Mouse (Mus musculus) cortical plate, adult 2 months (tissue): ENCODE data around the gene Stk16. TPM values are rescaled to one million over a fixed set of nuclear protein-coding genes. Genes with fewer than 3 reads are reported as not detected.
"Not testable (repeated sequence)": the region's sequence is repeated elsewhere in the genome, so short reads cannot be mapped to it uniquely, and the experiment has no call there.

Source experiments
- H3K27ac ChIP-seq: fragments of 200-500 bp; 2 replicates; pipeline ENCODE4 v1.5.1; 2012; ENCODE audit warnings: low read length, control low read depth, inconsistent platforms; ENCODE audit not compliant: insufficient read depth
- H3K4me1 ChIP-seq: fragments of 200-500 bp; 2 replicates; pipeline ENCODE4 v1.6.1; 2011; ENCODE audit warnings: low read length; ENCODE audit not compliant: control insufficient read depth, insufficient read depth
- H3K4me3 ChIP-seq: fragments of 200-500 bp; 2 replicates; pipeline ENCODE4 v1.5.1; 2011; ENCODE audit warnings: mild to moderate bottlenecking, low read length, control low read depth; ENCODE audit not compliant: insufficient read depth
- CTCF ChIP-seq: fragments of 200-500 bp; IDR thresholded peaks from 2 replicates; pipeline ENCODE4 v1.5.1; 2011; ENCODE audit warnings: mild to moderate bottlenecking, control low read depth, low read length; ENCODE audit not compliant: insufficient read depth; ENCODE audit errors: extremely low read depth
- POLR2A ChIP-seq: fragments of 200-500 bp; IDR thresholded peaks from 2 replicates; pipeline ENCODE4 v1.6.1; 2011; ENCODE audit warnings: mild to moderate bottlenecking, low read length, control low read depth; ENCODE audit not compliant: insufficient read depth; ENCODE audit errors: extremely low read depth
- polyA plus RNA-seq: library from polyadenylated mRNA; depleted of rRNA; stranded (reverse); fragments of >200 nt; gene quantifications from 2 replicates; pipeline ENCODE4 v1.2.3, GENCODE M21; 2012

Gene Stk16
- polyA plus RNA-seq, 1 experiment: 159 TPM

DNA sequence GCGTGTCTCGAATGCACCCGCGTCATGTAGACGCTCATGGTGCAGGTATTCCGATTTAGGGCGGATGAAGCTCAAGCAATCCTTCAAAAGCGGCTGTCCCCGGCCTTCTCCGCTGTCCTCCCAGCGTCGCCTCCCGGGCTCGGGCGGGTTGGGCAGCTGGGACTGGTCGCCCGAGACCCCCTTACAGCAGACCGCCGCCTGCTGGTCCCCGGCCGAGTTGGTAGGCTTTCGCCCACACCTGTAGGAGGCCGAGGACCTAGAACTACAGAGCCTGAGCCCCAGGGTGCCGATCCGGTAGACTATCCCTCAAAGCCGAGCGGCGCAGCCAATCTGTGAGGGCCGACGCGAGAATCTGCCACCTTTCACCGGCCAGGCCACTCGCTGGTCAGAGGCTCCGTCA is 8.9 kb downstream of the Stk16 start, which contains the start of gene Tuba4a:
Tuba4a (minus strand) TSS at position 335 of the 400 bp plus-strand sequence.
- peak within 1 kb of the TSS; percentile 74 for H3K4me3 ChIP-seq
- no peak for TF ChIP-seq POLR2A
- TF ChIP-seq CTCF: no peak
- peak within 1 kb of the TSS; percentile 86 for H3K27ac ChIP-seq
- H3K4me1 ChIP-seq: peaks cover 5% of the 10 kb centered on the region

DNA sequence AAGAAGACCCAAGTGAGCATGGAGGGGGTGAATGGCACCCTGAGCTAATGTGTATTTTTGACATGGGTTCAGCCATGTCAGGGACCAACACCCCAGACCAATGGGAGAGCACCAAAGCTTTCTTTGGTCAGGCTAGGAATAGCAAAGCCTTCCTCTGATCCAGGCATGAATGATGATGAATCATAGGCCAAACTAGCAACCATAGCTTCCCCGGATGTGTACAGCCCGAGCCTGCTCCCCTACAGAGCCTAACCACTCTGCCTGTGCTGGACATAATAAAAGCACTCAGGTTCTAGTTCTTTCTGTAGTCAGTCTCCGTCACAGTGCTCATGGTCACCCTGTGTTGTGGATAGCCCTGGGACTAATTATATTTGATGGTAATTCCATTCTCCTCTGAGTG is 10.9 kb downstream of the Stk16 start:
- H3K27ac ChIP-seq: no peak overlapping the region
- 0 out of 2 replicates have a peak, but pooled peaks cover 1% of the 10 kb centered on the region for H3K4me1 ChIP-seq
- TF ChIP-seq POLR2A (no peak), CTCF (no peak)
- no peak overlapping the region for H3K4me3 ChIP-seq

DNA sequence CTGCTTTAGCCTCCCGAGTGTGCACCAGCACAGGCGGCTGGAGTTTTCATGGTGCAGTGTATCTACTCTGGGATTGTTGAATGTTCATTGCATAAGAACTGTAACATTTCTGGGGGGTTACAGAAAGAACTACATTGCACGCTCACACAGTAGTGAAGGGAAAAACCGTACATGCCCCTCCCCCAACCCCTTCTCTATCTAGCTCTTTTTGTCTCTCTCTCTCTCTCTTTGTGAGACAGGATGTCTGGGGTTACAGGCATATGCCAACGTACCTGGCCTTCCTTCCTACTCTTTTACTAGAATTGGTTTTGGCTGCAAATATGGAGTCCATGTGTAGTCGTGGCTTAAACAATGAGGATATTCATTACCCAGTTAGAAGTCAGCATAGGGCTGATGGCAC is 12.3 kb downstream of the Stk16 start:
- H3K4me3 ChIP-seq: no peak overlapping the region
- H3K27ac ChIP-seq: no peak overlapping the region
- TF ChIP-seq CTCF (no peak), POLR2A (no peak)
- no peaks in the 10 kb centered on the region for H3K4me1 ChIP-seq

- TF ChIP-seq POLR2A (no peak), CTCF (no peak)
- H3K4me1 ChIP-seq: no peaks in the 10 kb centered on the region
- H3K4me3 ChIP-seq: no peak overlapping the region
- no peak overlapping the region for H3K27ac ChIP-seq
Observed at GRCm38 (mm10) chr1:75223532-75223931, 12.9 kb downstream of the Stk16 start.

- no peaks in the 10 kb centered on the region for H3K4me1 ChIP-seq
- TF ChIP-seq POLR2A (no peak), CTCF (no peak)
Observed at GRCm38 (mm10) chr1:75225473-75225872, 14.8 kb downstream of the Stk16 start.

GRCm38 (mm10) chr1:75226138-75226537 is 15.5 kb downstream of the Stk16 start:
- H3K4me3 ChIP-seq: no peak overlapping the region
- TF ChIP-seq CTCF: no peak
- no peak for TF ChIP-seq POLR2A
- H3K27ac ChIP-seq: no peak overlapping the region
- H3K4me1 ChIP-seq: no peaks in the 10 kb centered on the region

More at GRCm38 (mm10) chr1:75225473-75225872, 14.8 kb downstream of the Stk16 start:
- H3K4me3 ChIP-seq: no peak overlapping the region
- H3K27ac ChIP-seq: no peak overlapping the region

DNA sequence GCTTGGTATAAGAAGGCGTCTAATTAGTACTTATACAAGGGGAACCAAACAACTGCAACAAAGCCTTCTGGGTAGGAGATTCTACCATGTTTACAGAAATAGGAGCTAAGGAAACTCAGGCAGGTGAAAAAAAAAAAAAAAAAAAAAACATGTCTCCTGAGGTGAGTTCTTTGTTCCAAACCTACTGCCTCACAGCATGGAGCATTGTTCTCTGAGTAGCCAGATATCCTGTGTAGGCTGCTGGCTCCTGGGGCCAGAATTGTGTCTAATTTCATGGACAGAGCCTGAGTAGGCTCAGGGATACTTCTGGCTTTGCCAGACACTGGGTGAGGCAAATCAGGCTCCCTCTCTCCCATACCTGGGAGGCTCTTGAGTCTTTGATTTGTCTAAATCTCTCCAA is 17.0 kb downstream of the Stk16 start:
- no peak for TF ChIP-seq CTCF
- no peak for TF ChIP-seq POLR2A
- H3K4me1 ChIP-seq: no peaks in the 10 kb centered on the region
- no peak overlapping the region for H3K27ac ChIP-seq
- H3K4me3 ChIP-seq: no peak overlapping the region

DNA sequence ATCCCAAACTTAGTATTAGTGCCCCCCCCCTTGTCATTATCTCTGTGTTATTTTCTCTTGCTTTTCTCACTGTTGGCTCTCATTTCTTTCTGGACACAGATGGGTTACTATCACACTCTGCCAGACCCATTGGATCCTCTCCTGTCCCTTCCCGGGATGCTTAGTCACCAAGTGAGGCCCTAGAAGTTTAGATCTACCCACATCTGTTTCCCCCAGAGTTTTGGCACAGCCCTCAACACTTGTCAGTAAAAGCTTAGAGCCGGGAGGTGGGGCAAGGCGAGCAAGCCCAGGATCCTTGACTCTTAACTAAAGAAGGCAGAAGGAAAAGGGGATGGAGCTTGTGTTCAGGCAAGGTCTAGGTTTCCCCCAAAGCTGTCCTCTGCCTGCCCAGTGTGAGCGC is 18.5 kb downstream of the Stk16 start:
- Histone ChIP-seq H3K4me1 (no peaks in the 10 kb centered on the region), H3K27ac (no peak overlapping the region), H3K4me3 (no peak overlapping the region)
- TF ChIP-seq POLR2A (no peak), CTCF (no peak)

GRCm38 (mm10) chr1:75230335-75230994 is 19.8 kb downstream of the Stk16 start:
- no peaks in the 10 kb centered on the region; the same call in 1 of the 2 replicates for H3K4me1 ChIP-seq
- H3K27ac ChIP-seq: no peak overlapping the region
- no peak overlapping the region for H3K4me3 ChIP-seq
- TF ChIP-seq CTCF (no peak), POLR2A (no peak)

- Histone ChIP-seq H3K27ac (no peak overlapping the region), H3K4me1 (peaks cover 1% of the 10 kb centered on the region; the same call in 1 of the 2 replicates), H3K4me3 (no peak overlapping the region)
- TF ChIP-seq CTCF (no peak), POLR2A (no peak)
Observed at GRCm38 (mm10) chr1:75231224-75231623, 20.6 kb downstream of the Stk16 start.

DNA sequence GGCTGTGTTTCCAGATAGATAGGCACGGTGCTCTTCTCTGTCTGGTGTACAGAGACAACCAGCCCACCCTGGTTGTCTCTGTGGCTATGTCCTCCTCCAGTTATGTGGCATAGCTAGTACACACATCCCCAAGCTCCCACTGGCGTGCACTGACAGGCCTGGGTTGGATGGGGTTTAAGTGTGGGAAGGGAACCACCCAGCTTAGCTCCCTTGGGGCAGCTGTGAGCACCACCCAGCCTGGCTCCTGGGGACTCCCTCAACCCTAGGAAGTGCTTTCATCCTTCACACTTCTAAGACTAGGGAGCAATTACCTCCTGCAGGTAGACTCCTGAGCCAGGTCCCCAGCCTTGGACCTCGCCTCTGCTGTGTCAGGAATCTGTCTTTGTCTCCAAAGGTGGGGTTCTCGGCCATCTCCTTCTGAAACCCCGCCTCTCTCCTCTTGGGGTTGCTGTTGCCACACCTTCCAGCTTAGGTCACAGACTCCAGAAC is 21.1 kb downstream of the Stk16 start, which contains the start of gene A630095N17Rik:
A630095N17Rik (minus strand) TSS at position 439 of the 489 bp plus-strand sequence.
- no peak for TF ChIP-seq CTCF
- TF ChIP-seq POLR2A: no peak
- peaks cover 1% of the 10 kb centered on the region; the same call in 1 of the 2 replicates for H3K4me1 ChIP-seq
- H3K4me3 ChIP-seq: no peak within 1 kb of the TSS
- no peak within 1 kb of the TSS for H3K27ac ChIP-seq

DNA sequence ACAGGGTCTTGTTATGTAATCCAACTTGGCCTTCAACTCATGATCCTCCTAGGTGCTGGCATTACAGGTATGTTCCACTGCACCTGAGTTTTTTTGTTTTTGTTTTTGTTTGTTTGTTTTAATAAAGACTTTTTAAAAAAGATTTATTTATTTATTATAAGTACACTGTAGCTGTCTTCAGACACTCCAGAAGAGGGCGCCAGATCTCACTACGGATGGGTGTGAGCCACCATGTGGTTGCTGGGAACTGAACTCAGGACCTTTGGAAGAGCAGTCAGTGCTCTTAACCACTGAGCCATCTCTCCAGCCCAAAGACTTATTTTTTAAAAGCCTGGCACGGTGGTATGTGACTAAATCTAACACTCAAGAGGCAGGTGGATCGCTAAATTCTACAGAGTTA is 21.9 kb downstream of the Stk16 start:
- not testable (repeated sequence) for H3K4me3 ChIP-seq

More for the DNA sequence above, 21.9 kb downstream of the Stk16 start:
- not testable (repeated sequence) for H3K27ac ChIP-seq, H3K4me1 ChIP-seq
